Mouse (Mus musculus): Measurements from ENCODE around the gene Trim63. TPM values are rescaled to one million over a fixed set of nuclear protein-coding genes. Genes with fewer than 3 reads are reported as not detected.

Trim63 gene
- polyA plus RNA-seq, 1 experiment from 2014 or later, result 0.11 TPM

Other genes with a start within 250 kb of the Trim63 start
- gene Cd52, start 220.0 kb upstream of the Trim63 start, polyA plus RNA-seq (2014; fragmentation: Nextera tagmentation; extraction: Ambion mirVana), result 1.8 and 4.5 TPM in 2 replicates
- gene Ubxn11, start 212.6 kb upstream of the Trim63 start, polyA plus RNA-seq (2014; fragmentation: Nextera tagmentation; extraction: Ambion mirVana), result 11.7 and 13.6 TPM in 2 replicates
- 376 and 460 TPM in 2 replicates for gene Sh3bgrl3, start 186.3 kb upstream of the Trim63 start, polyA plus RNA-seq (2014; fragmentation: Nextera tagmentation; extraction: Ambion mirVana)
- gene Cep85, start 128.0 kb upstream of the Trim63 start, polyA plus RNA-seq (2014; fragmentation: Nextera tagmentation; extraction: Ambion mirVana), result 12.0 and 21.3 TPM in 2 replicates
- gene Gm7534, start 112.1 kb upstream of the Trim63 start, polyA plus RNA-seq (2014; fragmentation: Nextera tagmentation; extraction: Ambion mirVana), result not detected in 2 replicates
- not detected in 2 replicates for gene Catsper4, start 87.7 kb upstream of the Trim63 start, polyA plus RNA-seq (2014; fragmentation: Nextera tagmentation; extraction: Ambion mirVana)
- gene Cnksr1, start 76.7 kb upstream of the Trim63 start, polyA plus RNA-seq (2014; fragmentation: Nextera tagmentation; extraction: Ambion mirVana), result 0.20 TPM in 1 of 2 replicates, not detected in the other
- 0.30 and 0.43 TPM in 2 replicates for gene E130218I03Rik, start 71.5 kb upstream of the Trim63 start, polyA plus RNA-seq (2014; fragmentation: Nextera tagmentation; extraction: Ambion mirVana)
- gene Zfp593, start 69.5 kb upstream of the Trim63 start, polyA plus RNA-seq (2014; fragmentation: Nextera tagmentation; extraction: Ambion mirVana), result 13.1 and 14.2 TPM in 2 replicates
- gene Gm30191, start 68.2 kb upstream of the Trim63 start, polyA plus RNA-seq (2014; fragmentation: Nextera tagmentation; extraction: Ambion mirVana), result 0.49 TPM in 1 of 2 replicates, not detected in the other
- 11.1 and 17.6 TPM in 2 replicates for gene Grrp1, start 61.0 kb upstream of the Trim63 start, polyA plus RNA-seq (2014; fragmentation: Nextera tagmentation; extraction: Ambion mirVana)
- gene Pdik1l, start 27.2 kb upstream of the Trim63 start, polyA plus RNA-seq (2014; fragmentation: Nextera tagmentation; extraction: Ambion mirVana), result 41.0 and 48.6 TPM in 2 replicates
- gene Slc30a2, start 28.1 kb downstream of the Trim63 start, polyA plus RNA-seq (2014; fragmentation: Nextera tagmentation; extraction: Ambion mirVana), result 0.11 TPM in 1 of 2 replicates, not detected in the other
- 0.28 and 0.53 TPM in 2 replicates for gene Extl1, start 68.7 kb downstream of the Trim63 start, polyA plus RNA-seq (2014; fragmentation: Nextera tagmentation; extraction: Ambion mirVana)
- gene Pafah2, start 81.2 kb downstream of the Trim63 start, polyA plus RNA-seq (2014; fragmentation: Nextera tagmentation; extraction: Ambion mirVana), result 5.0 and 6.9 TPM in 2 replicates
- gene Stmn1, start 153.2 kb downstream of the Trim63 start, polyA plus RNA-seq (2014; fragmentation: Nextera tagmentation; extraction: Ambion mirVana), result 6,974 and 7,359 TPM in 2 replicates
- 6.6 and 14.3 TPM in 2 replicates for gene Paqr7, start 181.6 kb downstream of the Trim63 start, polyA plus RNA-seq (2014; fragmentation: Nextera tagmentation; extraction: Ambion mirVana)
- gene Aunip, start 195.9 kb downstream of the Trim63 start, polyA plus RNA-seq (2014; fragmentation: Nextera tagmentation; extraction: Ambion mirVana), result 0.78 and 1.6 TPM in 2 replicates
- 181 and 185 TPM in 2 replicates for gene Mtfr1l, start 220.3 kb downstream of the Trim63 start, polyA plus RNA-seq (2014; fragmentation: Nextera tagmentation; extraction: Ambion mirVana)
- 14.2 and 15.9 TPM in 2 replicates for gene Selenon, start 237.0 kb downstream of the Trim63 start, polyA plus RNA-seq (2014; fragmentation: Nextera tagmentation; extraction: Ambion mirVana)

Measured in midbrain, embryonic 14.5 days (tissue).